Mouse (Mus musculus): ENCODE results near the gene Tfdp1. TPM values are rescaled to one million over a fixed set of nuclear protein-coding genes. Genes with fewer than 3 reads are reported as not detected.
A peak's percentile ranks its signal among the peaks of the same experiment; 100 is the strongest.

Tfdp1 gene
- polyA plus RNA-seq, 1 experiment = 175 TPM

GRCm38 (mm10) chr8:13305884-13306283 lies 32.7 kb upstream of the Tfdp1 start:
- Histone ChIP-seq H3K27ac (ENCODE audit: insufficient read depth, low read length) (no peak overlapping the region), H3K4me1 (ENCODE audit: control insufficient read depth, insufficient read depth, low read length) (no peaks in the 10 kb centered on the region), H3K36me3 (ENCODE audit: control insufficient read depth, insufficient read depth, low read length, poor library complexity, severe bottlenecking) (no peaks in the 10 kb centered on the region), H3K27me3 (ENCODE audit: control insufficient read depth, insufficient read depth, low read length, poor library complexity, severe bottlenecking) (no peaks in the 10 kb centered on the region), H3K4me3 (ENCODE audit: low read depth, low read length) (no peak overlapping the region), H3K9me3 (replicated peaks; ENCODE audit: control insufficient read depth, insufficient read depth, low read length, poor library complexity, severe bottlenecking) (no peaks in the 10 kb centered on the region), H3K9ac (ENCODE audit: low read depth, poor library complexity, severe bottlenecking) (no peak overlapping the region)
- no peak for TF ChIP-seq POLR2A (IDR thresholded peaks at IDR 0.05; ENCODE audit: insufficient read depth, low read length)
- no peak for TF ChIP-seq EP300 (IDR thresholded peaks at IDR 0.05; ENCODE audit: insufficient read depth, low read depth, low read length)
- peak; percentile 25 for TF ChIP-seq CTCF (IDR thresholded peaks at IDR 0.05; ENCODE audit: low read depth, low read length)

GRCm38 (mm10) chr8:13306309-13306909 lies 32.1 kb upstream of the Tfdp1 start:
- Histone ChIP-seq H3K36me3 (ENCODE audit: control insufficient read depth, insufficient read depth, low read length, poor library complexity, severe bottlenecking) (no peaks in the 10 kb centered on the region), H3K4me3 (ENCODE audit: low read depth, low read length) (no peak overlapping the region), H3K27me3 (ENCODE audit: control insufficient read depth, insufficient read depth, low read length, poor library complexity, severe bottlenecking) (no peaks in the 10 kb centered on the region), H3K27ac (ENCODE audit: insufficient read depth, low read length) (no peak overlapping the region), H3K9me3 (replicated peaks; ENCODE audit: control insufficient read depth, insufficient read depth, low read length, poor library complexity, severe bottlenecking) (no peaks in the 10 kb centered on the region), H3K4me1 (ENCODE audit: control insufficient read depth, insufficient read depth, low read length) (no peaks in the 10 kb centered on the region), H3K9ac (ENCODE audit: low read depth, poor library complexity, severe bottlenecking) (no peak overlapping the region)
- TF ChIP-seq CTCF (IDR thresholded peaks at IDR 0.05; ENCODE audit: low read depth, low read length) = no peak
- TF ChIP-seq EP300 (IDR thresholded peaks at IDR 0.05; ENCODE audit: insufficient read depth, low read depth, low read length) = no peak
- TF ChIP-seq POLR2A (IDR thresholded peaks at IDR 0.05; ENCODE audit: insufficient read depth, low read length) = no peak

GRCm38 (mm10) chr8:13306916-13307315 lies 31.6 kb upstream of the Tfdp1 start:
- Histone ChIP-seq H3K4me1 (ENCODE audit: control insufficient read depth, insufficient read depth, low read length) (no peaks in the 10 kb centered on the region), H3K27ac (ENCODE audit: insufficient read depth, low read length) (no peak overlapping the region), H3K36me3 (ENCODE audit: control insufficient read depth, insufficient read depth, low read length, poor library complexity, severe bottlenecking) (no peaks in the 10 kb centered on the region), H3K27me3 (ENCODE audit: control insufficient read depth, insufficient read depth, low read length, poor library complexity, severe bottlenecking) (no peaks in the 10 kb centered on the region), H3K4me3 (ENCODE audit: low read depth, low read length) (no peak overlapping the region), H3K9me3 (replicated peaks; ENCODE audit: control insufficient read depth, insufficient read depth, low read length, poor library complexity, severe bottlenecking) (no peaks in the 10 kb centered on the region), H3K9ac (ENCODE audit: low read depth, poor library complexity, severe bottlenecking) (no peak overlapping the region)
- TF ChIP-seq EP300 (IDR thresholded peaks at IDR 0.05; ENCODE audit: insufficient read depth, low read depth, low read length) = no peak
- no peak for TF ChIP-seq POLR2A (IDR thresholded peaks at IDR 0.05; ENCODE audit: insufficient read depth, low read length)
- TF ChIP-seq CTCF (IDR thresholded peaks at IDR 0.05; ENCODE audit: low read depth, low read length) = no peak

GRCm38 (mm10) chr8:13314922-13315321 lies 23.6 kb upstream of the Tfdp1 start:
- Histone ChIP-seq H3K27ac (ENCODE audit: insufficient read depth, low read length) (no peak overlapping the region), H3K36me3 (ENCODE audit: control insufficient read depth, insufficient read depth, low read length, poor library complexity, severe bottlenecking) (no peaks in the 10 kb centered on the region), H3K4me3 (ENCODE audit: low read depth, low read length) (no peak overlapping the region), H3K9ac (ENCODE audit: low read depth, poor library complexity, severe bottlenecking) (no peak overlapping the region), H3K4me1 (ENCODE audit: control insufficient read depth, insufficient read depth, low read length) (no peaks in the 10 kb centered on the region), H3K27me3 (ENCODE audit: control insufficient read depth, insufficient read depth, low read length, poor library complexity, severe bottlenecking) (no peaks in the 10 kb centered on the region), H3K9me3 (replicated peaks; ENCODE audit: control insufficient read depth, insufficient read depth, low read length, poor library complexity, severe bottlenecking) (no peaks in the 10 kb centered on the region)
- TF ChIP-seq EP300 (IDR thresholded peaks at IDR 0.05; ENCODE audit: insufficient read depth, low read depth, low read length) = no peak
- TF ChIP-seq CTCF (IDR thresholded peaks at IDR 0.05; ENCODE audit: low read depth, low read length) = no peak
- no peak for TF ChIP-seq POLR2A (IDR thresholded peaks at IDR 0.05; ENCODE audit: insufficient read depth, low read length)

GRCm38 (mm10) chr8:13316671-13317070 lies 21.9 kb upstream of the Tfdp1 start:
- no peaks in the 10 kb centered on the region for H3K4me1 ChIP-seq (ENCODE audit: control insufficient read depth, insufficient read depth, low read length)
- H3K27ac ChIP-seq (ENCODE audit: insufficient read depth, low read length) = no peak overlapping the region
- TF ChIP-seq CTCF (IDR thresholded peaks at IDR 0.05; ENCODE audit: low read depth, low read length) = no peak
- no peak for TF ChIP-seq EP300 (IDR thresholded peaks at IDR 0.05; ENCODE audit: insufficient read depth, low read depth, low read length)
- no peak for TF ChIP-seq POLR2A (IDR thresholded peaks at IDR 0.05; ENCODE audit: insufficient read depth, low read length)
- H3K9me3 ChIP-seq (replicated peaks; ENCODE audit: control insufficient read depth, insufficient read depth, low read length, poor library complexity, severe bottlenecking) = no peaks in the 10 kb centered on the region
- no peak overlapping the region for H3K9ac ChIP-seq (ENCODE audit: low read depth, poor library complexity, severe bottlenecking)
- H3K4me3 ChIP-seq (ENCODE audit: low read depth, low read length) = no peak overlapping the region
- no peaks in the 10 kb centered on the region for H3K36me3 ChIP-seq (ENCODE audit: control insufficient read depth, insufficient read depth, low read length, poor library complexity, severe bottlenecking)
- no peaks in the 10 kb centered on the region for H3K27me3 ChIP-seq (ENCODE audit: control insufficient read depth, insufficient read depth, low read length, poor library complexity, severe bottlenecking)

- TF ChIP-seq CTCF (IDR thresholded peaks at IDR 0.05; ENCODE audit: low read depth, low read length) (peak; percentile 62), EP300 (IDR thresholded peaks at IDR 0.05; ENCODE audit: insufficient read depth, low read depth, low read length) (no peak)
- Histone ChIP-seq H3K9ac (ENCODE audit: low read depth, poor library complexity, severe bottlenecking) (no peak overlapping the region), H3K4me3 (ENCODE audit: low read depth, low read length) (no peak overlapping the region), H3K4me1 (ENCODE audit: control insufficient read depth, insufficient read depth, low read length) (no peaks in the 10 kb centered on the region), H3K9me3 (replicated peaks; ENCODE audit: control insufficient read depth, insufficient read depth, low read length, poor library complexity, severe bottlenecking) (no peaks in the 10 kb centered on the region), H3K27ac (ENCODE audit: insufficient read depth, low read length) (no peak overlapping the region), H3K27me3 (ENCODE audit: control insufficient read depth, insufficient read depth, low read length, poor library complexity, severe bottlenecking) (no peaks in the 10 kb centered on the region), H3K36me3 (ENCODE audit: control insufficient read depth, insufficient read depth, low read length, poor library complexity, severe bottlenecking) (no peaks in the 10 kb centered on the region)
Measured at GRCm38 (mm10) chr8:13326598-13326997, 12.0 kb upstream of the Tfdp1 start.

All from ES-Bruce4 (cell line).